ENCODE assay signal across 8 mouse cellular contexts in the genomic region with DNA sequence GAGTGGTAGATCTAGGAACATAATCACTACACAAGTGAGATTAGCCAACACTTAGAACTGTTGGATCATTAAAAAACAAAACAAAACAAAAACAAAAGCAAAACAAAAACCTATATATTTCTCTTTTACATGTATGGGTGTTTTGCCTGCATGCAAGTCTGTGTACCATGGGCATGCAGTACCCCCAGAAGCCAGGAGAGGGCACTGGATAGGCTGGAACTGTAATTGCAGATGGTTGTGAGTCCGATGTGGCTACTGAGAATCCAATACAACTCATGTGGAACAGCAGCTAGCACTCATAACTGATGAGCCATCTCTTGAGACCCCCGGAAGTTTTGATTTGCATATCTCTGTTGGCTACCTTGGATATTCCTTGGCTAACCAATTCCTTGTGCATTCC.
A peak's percentile ranks its signal among the peaks of the same experiment; 100 is the strongest.
DNase-seq lines count a peak whose midpoint lies in the region; ATAC-seq and TF ChIP-seq lines count a peak whose summit lies in the region.
"Had no signal": no experiment of that assay in that cellular context is flagged by ENCODE, and none has a peak within 500 bp of the region (broad histone marks: within the 10 kb centered on the region; RNA-seq: fewer than 3 reads in every experiment).

No protein-coding gene starts in this region.

- no peaks in the 10 kb centered on the region for H3K4me1 ChIP-seq in kidney, embryonic 15.5 days
- no peaks in the 10 kb centered on the region for H3K4me1 ChIP-seq in G1E (ENCODE audit: insufficient read depth, low read depth, low read length)

- H3K4me2 ChIP-seq in kidney, embryonic 15.5 days: no peak overlapping the region

- TF ChIP-seq CTCF in G1E (IDR thresholded peaks at IDR 0.05; ENCODE audit: low read depth, low read length): 0 out of 2 replicates have a peak, but pooled peaks have one; percentile 2
- peak; percentile 40; the same call in 1 of the 2 replicates for TF ChIP-seq CTCF in brain, embryonic 14.5 days (IDR thresholded peaks at IDR 0.05; ENCODE audit: borderline replicate concordance, extremely low read depth, insufficient read depth, insufficient read length)

- WGBS in kidney, embryonic 15.5 days: 87% methylated on average over 2 of the region's 2 CpGs

- TF ChIP-seq POLR2A in brain, embryonic 14.5 days (IDR thresholded peaks at IDR 0.05; ENCODE audit: borderline replicate concordance, extremely low read depth, insufficient read depth, insufficient read length, poor library complexity, severe bottlenecking): no peak

- no peaks in the 10 kb centered on the region for H3K36me3 ChIP-seq in kidney, embryonic 15.5 days
- H3K36me3 ChIP-seq in G1E (replicated peaks): no peaks in the 10 kb centered on the region

- H3K27me3 ChIP-seq in kidney, embryonic 15.5 days: no peaks in the 10 kb centered on the region
- no peaks in the 10 kb centered on the region for H3K27me3 ChIP-seq in G1E (ENCODE audit: insufficient read depth, low read length)

- no peak overlapping the region for H3K27ac ChIP-seq in kidney, embryonic 15.5 days
- H3K27ac ChIP-seq: macrophage had no signal

- peak; percentile 10 for DNase-seq in kidney, adult 9 months
- no peak for DNase-seq in G1E (ENCODE audit: low spot score)
- DNase-seq in brain, embryonic 14.5 days (ENCODE audit: low read depth): peak; percentile 18
- peak; percentile 31 for DNase-seq in mesoderm, embryonic 11.5 days (ENCODE audit: low read depth, low spot score)
- no peak for DNase-seq in frontal cortex, postnatal 10 days (ENCODE audit: low spot score in 2 of 2)
- no peak for DNase-seq in urinary bladder, postnatal 14 days (ENCODE audit: low spot score)

- ATAC-seq in kidney, embryonic 15.5 days (replicated peaks; ENCODE audit: low FRiP score): no peak
- no peak; the same call in 1 of the 2 replicates for ATAC-seq in G1E (ENCODE audit: extremely low read depth, insufficient number of reproducible peaks, low FRiP score, poor library complexity, severe bottlenecking)

- no peak overlapping the region for H3K4me3 ChIP-seq in kidney, embryonic 15.5 days (replicated peaks)
- no peak overlapping the region for H3K4me3 ChIP-seq in G1E (ENCODE audit: low read depth, low read length)

- H3K9ac ChIP-seq in kidney, embryonic 15.5 days: no peak overlapping the region

- H3K9me3 ChIP-seq in kidney, embryonic 15.5 days (replicated peaks): 0 out of 2 replicates have a peak, but pooled peaks cover 2% of the 10 kb centered on the region
- peaks cover 41% of the 10 kb centered on the region for H3K9me3 ChIP-seq in G1E (replicated peaks)

Comparison
In these comparisons a context has a peak if more than half of its experiments do, and no peak if none do; other contexts are left out.
1. DNase-seq: peak in kidney, adult 9 months (single experiment), brain, embryonic 14.5 days (single experiment) and mesoderm, embryonic 11.5 days (single experiment); none in G1E (single experiment), frontal cortex, postnatal 10 days (0 of 2) and urinary bladder, postnatal 14 days (single experiment).